Mouse (Mus musculus) kidney, embryonic 16.5 days (tissue): ENCODE measurements around the gene AI597479. TPM values are rescaled to one million over a fixed set of nuclear protein-coding genes. Genes with fewer than 3 reads are reported as not detected.

Experiments used
- polyA plus RNA-seq: library from polyadenylated mRNA; unstranded; fragments of >200 nt; fragmentation: Nextera tagmentation; extraction: Ambion mirVana; gene quantifications from 2 replicates; pipeline ENCODE4 v1.2.1, GENCODE M21; 2015

Gene AI597479
- polyA plus RNA-seq, 1 experiment from 2014 or later, result 36.8 TPM

Other genes with a start within 250 kb of the AI597479 start
- gene Mrps9, start 247.5 kb upstream of the AI597479 start, polyA plus RNA-seq, result 59.1 and 65.0 TPM in 2 replicates
- 10.3 and 11.3 TPM in 2 replicates for gene Gpr45, start 145.8 kb upstream of the AI597479 start, polyA plus RNA-seq
- 10.8 and 13.1 TPM in 2 replicates for gene Tgfbrap1, start 73 bp upstream of the AI597479 start, polyA plus RNA-seq
- 101 and 104 TPM in 2 replicates for gene Fhl2, start 98.3 kb downstream of the AI597479 start, polyA plus RNA-seq